Mouse (Mus musculus) liver, adult 2 months (tissue): ENCODE data around the gene Cd247. TPM values are rescaled to one million over a fixed set of nuclear protein-coding genes. Genes with fewer than 3 reads are reported as not detected.

ENCODE experiments used
- DNase-seq: peaks from one replicate; pipeline ENCODE4 v3.0.0-alpha.2; 2011; ENCODE audit warnings: low read depth, low spot score; ENCODE audit errors: extremely low read depth
- H3K27ac ChIP-seq: fragments of 200-500 bp; replicated peaks from 2 replicates; pipeline ENCODE4 v1.5.1; 2012; ENCODE audit warnings: low read depth, mild to moderate bottlenecking, control low read depth, inconsistent platforms, low read length; ENCODE audit not compliant: insufficient read depth
- H3K27me3 ChIP-seq: fragments of 200-500 bp; 2 replicates; pipeline ENCODE4 v1.6.1; 2012; ENCODE audit warnings: mild to moderate bottlenecking, moderate library complexity, low read length, inconsistent platforms; ENCODE audit not compliant: control insufficient read depth, insufficient read depth
- H3K36me3 ChIP-seq: fragments of 200-500 bp; 2 replicates; pipeline ENCODE4 v1.6.1; 2012; ENCODE audit warnings: low read length, inconsistent platforms; ENCODE audit not compliant: control insufficient read depth, insufficient read depth
- H3K4me1 ChIP-seq: fragments of 200-500 bp; 2 replicates; pipeline ENCODE4 v1.6.1; 2011; ENCODE audit warnings: low read length; ENCODE audit not compliant: control insufficient read depth, insufficient read depth
- H3K4me3 ChIP-seq: fragments of 200-500 bp; 2 replicates; pipeline ENCODE4 v1.5.1; 2011; ENCODE audit warnings: low read depth, mild to moderate bottlenecking, control low read depth, low read length, moderate library complexity; ENCODE audit not compliant: insufficient read depth
- H3K79me2 ChIP-seq: fragments of 200-500 bp; 2 replicates; pipeline ENCODE4 v1.6.1; 2012; ENCODE audit warnings: inconsistent platforms, mild to moderate bottlenecking, low read length, moderate library complexity; ENCODE audit not compliant: control insufficient read depth, insufficient read depth
- H3K9ac ChIP-seq: fragments of 200-500 bp; 2 replicates; pipeline ENCODE4 v1.6.1; 2012; ENCODE audit warnings: low read depth, mild to moderate bottlenecking, control low read depth, inconsistent platforms, low read length
- CTCF ChIP-seq: fragments of 200-500 bp; IDR thresholded peaks from 2 replicates; pipeline ENCODE4 v1.5.1; 2011; ENCODE audit warnings: low read depth, low read length, control low read depth
- POLR2A ChIP-seq: fragments of 200-500 bp; IDR thresholded peaks from 2 replicates; pipeline ENCODE4 v1.6.1; 2011; ENCODE audit warnings: low read length, control low read depth; ENCODE audit not compliant: insufficient read depth; ENCODE audit errors: extremely low read depth
- WGBS: fragments of 180-500 bp; shearing (Covaris S2); methylation state at CpG from one replicate; pipeline ENCODE4 v1.1.7; 2018; 5-methylcytosine and 5-hydroxymethylcytosine counted together
- polyA plus RNA-seq: library from polyadenylated mRNA; depleted of rRNA; stranded (reverse); fragments of >200 nt; gene quantifications from 2 replicates; pipeline ENCODE4 v1.2.3, GENCODE M21; 2012; rRNA removed
- total RNA-seq: library from RNA; depleted of rRNA; stranded (reverse); fragments of >200 nt; gene quantifications from 2 replicates; pipeline ENCODE4 v1.2.3, GENCODE M21; 2014; rRNA removed

Gene Cd247
- total and polyA plus RNA-seq, 2 experiments: 0.55 to 0.64 TPM

GRCm38 (mm10) chr1:165922488-165922887 is 134.0 kb downstream of the Cd247 start:
- 84% methylated on average over 1 of the region's 1 CpGs for WGBS
- no peaks in the 10 kb centered on the region for H3K27me3 ChIP-seq
- H3K79me2 ChIP-seq: peaks cover 2% of the 10 kb centered on the region; the same call in 1 of the 2 replicates
- H3K9ac ChIP-seq: no peak overlapping the region
- no peak overlapping the region for H3K4me3 ChIP-seq
- DNase-seq: no peak
- H3K4me1 ChIP-seq: no peaks in the 10 kb centered on the region; the same call in 1 of the 2 replicates
- TF ChIP-seq POLR2A (no peak), CTCF (no peak)
- no peaks in the 10 kb centered on the region for H3K36me3 ChIP-seq
- H3K27ac ChIP-seq: no peak overlapping the region

- WGBS: 98% methylated on average over 2 of the region's 2 CpGs
- Histone ChIP-seq H3K36me3 (no peaks in the 10 kb centered on the region), H3K4me3 (no peak overlapping the region), H3K9ac (no peak overlapping the region), H3K79me2 (peaks cover 2% of the 10 kb centered on the region; the same call in 1 of the 2 replicates), H3K27ac (no peak overlapping the region), H3K4me1 (no peaks in the 10 kb centered on the region; the same call in 1 of the 2 replicates), H3K27me3 (no peaks in the 10 kb centered on the region)
- no peak for DNase-seq
- no peak for TF ChIP-seq POLR2A
- no peak for TF ChIP-seq CTCF
Observed at GRCm38 (mm10) chr1:165925207-165925606, 136.7 kb downstream of the Cd247 start.

Other genes with a start within 250 kb of the Cd247 start
- 1.4 and 2.8 TPM in 2 replicates for gene Mpzl1, start 154.1 kb upstream of the Cd247 start, total RNA-seq
- gene Mpzl1, start 154.1 kb upstream of the Cd247 start, polyA plus RNA-seq: 3.8 and 5.8 TPM in 2 replicates
- 2.6 and 3.0 TPM in 2 replicates for gene Rcsd1, start 78.9 kb upstream of the Cd247 start, total RNA-seq
- gene Rcsd1, start 78.9 kb upstream of the Cd247 start, polyA plus RNA-seq: 2.8 and 3.3 TPM in 2 replicates
- gene Creg1, start 24.9 kb upstream of the Cd247 start, total RNA-seq: 414 and 570 TPM in 2 replicates
- 420 and 447 TPM in 2 replicates for gene Creg1, start 24.9 kb upstream of the Cd247 start, polyA plus RNA-seq
- gene Pou2f1, start 214.0 kb downstream of the Cd247 start, total RNA-seq: 3.6 and 4.9 TPM in 2 replicates
- gene Pou2f1, start 214.0 kb downstream of the Cd247 start, polyA plus RNA-seq: 5.4 and 5.8 TPM in 2 replicates